19 mouse cellular contexts compared by ENCODE assay signal in genomic region chr12:101764870-101765269, GRCm38 (mm10). TPM values are rescaled to one million over a fixed set of nuclear protein-coding genes. Genes with fewer than 3 reads are reported as not detected.
"Had no signal": no experiment of that assay in that cellular context is flagged by ENCODE, and none has a peak within 500 bp of the region (broad histone marks: within the 10 kb centered on the region; RNA-seq: fewer than 3 reads in every experiment).

No protein-coding gene starts in this region.

- H3K9ac ChIP-seq: liver, embryonic 13.5 days; lung, embryonic 15.5 days; midbrain, embryonic 12.5 days; midbrain, embryonic 15.5 days; neural tube, embryonic 12.5 days; neural tube, embryonic 15.5 days; stomach, embryonic 15.5 days had no signal

- H3K4me2 ChIP-seq: liver, embryonic 13.5 days; lung, embryonic 15.5 days; midbrain, embryonic 12.5 days; midbrain, embryonic 15.5 days; neural tube, embryonic 12.5 days; neural tube, embryonic 15.5 days; stomach, embryonic 15.5 days had no signal

- H3K27me3 ChIP-seq: liver, embryonic 13.5 days; lung, embryonic 15.5 days; midbrain, embryonic 12.5 days; midbrain, embryonic 15.5 days; neural tube, embryonic 12.5 days; neural tube, embryonic 15.5 days; stomach, embryonic 15.5 days had no signal

- DNase-seq: kidney, adult 2 months; kidney, postnatal 25 days; liver, embryonic 13.5 days; lung, postnatal 14 days; right cerebral cortex, adult 18-20 months; right cerebral cortex, postnatal 14 days; right cerebral cortex, postnatal 4 days; spleen, adult 18-20 months; thymus, adult 18-20 months; thymus, postnatal 36 days had no signal

- H3K27ac ChIP-seq: kidney, postnatal 0 days; liver, embryonic 13.5 days; macrophage; midbrain, embryonic 12.5 days; midbrain, embryonic 15.5 days; neural tube, embryonic 12.5 days; neural tube, embryonic 15.5 days; stomach, embryonic 15.5 days had no signal

- H3K36me3 ChIP-seq: liver, embryonic 13.5 days; lung, embryonic 15.5 days; midbrain, embryonic 12.5 days; midbrain, embryonic 15.5 days; neural tube, embryonic 12.5 days; neural tube, embryonic 15.5 days; stomach, embryonic 15.5 days had no signal

- H3K4me1 ChIP-seq: midbrain, embryonic 15.5 days; neural tube, embryonic 12.5 days; neural tube, embryonic 15.5 days had no signal

- ATAC-seq: midbrain, embryonic 15.5 days had no signal

- H3K4me3 ChIP-seq: liver, embryonic 13.5 days; lung, embryonic 15.5 days; midbrain, embryonic 12.5 days; midbrain, embryonic 15.5 days; neural tube, embryonic 12.5 days; neural tube, embryonic 15.5 days; stomach, embryonic 15.5 days had no signal

- H3K9me3 ChIP-seq: liver, embryonic 13.5 days; lung, embryonic 15.5 days; midbrain, embryonic 12.5 days; midbrain, embryonic 15.5 days; neural tube, embryonic 12.5 days; neural tube, embryonic 15.5 days; stomach, embryonic 15.5 days had no signal

RNA-seq across cellular contexts. Expression of gene Tc2n, which starts 46.5 kb away (rescaled TPM):
- total RNA-seq: megakaryocyte, adult 5-6 weeks had no signal
- polyA plus RNA-seq: macrophage; neural tube, embryonic 12.5 days had no signal
